Mouse (Mus musculus): Measurements from ENCODE around the gene Rad18. TPM values are rescaled to one million over a fixed set of nuclear protein-coding genes. Genes with fewer than 3 reads are reported as not detected.

Gene Rad18
- polyA plus RNA-seq, 1 experiment from 2014 or later: 36.3 TPM

DNA sequence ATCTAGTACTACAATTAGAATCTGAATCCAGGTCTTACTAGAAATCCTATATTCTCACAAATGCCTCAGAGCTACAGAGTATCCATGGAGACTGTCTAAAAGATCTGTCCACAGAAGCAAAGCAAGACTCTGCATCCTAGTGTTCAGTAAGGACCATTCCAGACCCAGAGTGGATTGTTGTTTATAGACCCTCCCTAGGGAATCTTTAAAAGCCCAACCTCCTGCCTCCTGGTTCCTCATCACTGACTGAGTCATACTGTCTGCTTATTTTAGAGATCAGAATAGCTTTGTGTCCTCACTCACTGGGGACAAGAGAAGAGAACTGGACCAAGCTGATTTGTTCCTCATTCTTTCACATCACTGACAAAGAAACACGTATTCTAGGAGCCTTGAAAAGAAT, 126.1 kb downstream of the Rad18 start:
- Histone ChIP-seq H3K4me3 (no peak overlapping the region), H3K4me1 (replicated peaks) (no peaks in the 10 kb centered on the region), H3K9me3 (no peaks in the 10 kb centered on the region), H3K36me3 (no peaks in the 10 kb centered on the region), H3K27me3 (ENCODE audit: insufficient read depth, poor library complexity, severe bottlenecking) (no peaks in the 10 kb centered on the region), H3K27ac (no peak overlapping the region)
- no peak for DNase-seq (ENCODE audit: low spot score)
- 58% methylated on average over 1 of the region's 1 CpGs for WGBS

Other genes with a start within 250 kb of the Rad18 start
- gene Cav3, start 237.2 kb downstream of the Rad18 start, polyA plus RNA-seq (2016; fragmentation: Nextera tagmentation; extraction: Ambion mirVana): not detected in 2 replicates
- 0.17 and 0.43 TPM in 2 replicates for gene Oxtr, start 206.7 kb downstream of the Rad18 start, polyA plus RNA-seq (2016; fragmentation: Nextera tagmentation; extraction: Ambion mirVana)

All from hindbrain, embryonic 10.5 days (tissue).